Mouse (Mus musculus) heart, embryonic 15.5 days (tissue): ENCODE results near the gene Hivep3. TPM values are rescaled to one million over a fixed set of nuclear protein-coding genes. Genes with fewer than 3 reads are reported as not detected.

ENCODE experiments used
- ATAC-seq: fragments of 200-750 bp; cut with Nextera tagmentation; replicated peaks from 2 replicates; pipeline ENCODE4 v1.8.0; 2017; ENCODE audit warnings: low read depth, moderate TSS enrichment; ENCODE audit not compliant: insufficient number of reproducible peaks, insufficient read depth, low FRiP score
- H3K27ac ChIP-seq: fragments of 300-500 bp; sonication (generic); 2 replicates; pipeline ENCODE4 v1.5.1; 2015; ENCODE audit warnings: mild to moderate bottlenecking, inconsistent platforms
- H3K27me3 ChIP-seq: fragments of 300-500 bp; sonication (generic); 2 replicates; pipeline ENCODE4 v1.6.1; 2015; ENCODE audit warnings: inconsistent platforms
- H3K36me3 ChIP-seq: fragments of 300-500 bp; sonication (generic); 2 replicates; pipeline ENCODE4 v1.6.1; 2015; ENCODE audit warnings: mild to moderate bottlenecking, inconsistent platforms
- H3K4me1 ChIP-seq: fragments of 300-500 bp; sonication (generic); replicated peaks from 2 replicates; pipeline ENCODE4 v1.6.1; 2015; ENCODE audit warnings: inconsistent platforms
- H3K4me2 ChIP-seq: fragments of 300-500 bp; sonication (generic); 2 replicates; pipeline ENCODE4 v1.6.1; 2015; ENCODE audit warnings: inconsistent platforms, mild to moderate bottlenecking, moderate library complexity
- H3K4me3 ChIP-seq: fragments of 300-500 bp; sonication (generic); 2 replicates; pipeline ENCODE4 v1.5.1; 2015; ENCODE audit warnings: mild to moderate bottlenecking, inconsistent platforms
- H3K9ac ChIP-seq: fragments of 300-500 bp; sonication (generic); 2 replicates; pipeline ENCODE4 v1.6.1; 2015; ENCODE audit warnings: mild to moderate bottlenecking, inconsistent platforms
- H3K9me3 ChIP-seq: fragments of 300-500 bp; sonication (generic); replicated peaks from 2 replicates; pipeline ENCODE4 v1.6.1; 2016; ENCODE audit warnings: inconsistent platforms
- WGBS: fragments of 180-500 bp; shearing (Covaris S2); methylation state at CpG from one replicate; pipeline ENCODE4 v1.1.7; 2015; ENCODE audit warnings: mixed read lengths; 5-methylcytosine and 5-hydroxymethylcytosine counted together
- polyA plus RNA-seq: library from polyadenylated mRNA; unstranded; fragments of >200 nt; fragmentation: Nextera tagmentation; extraction: Ambion mirVana; gene quantifications from 2 replicates; pipeline ENCODE4 v1.2.1, GENCODE M21; 2015

Hivep3 gene
- polyA plus RNA-seq, 1 experiment from 2014 or later, result 6.7 TPM

DNA sequence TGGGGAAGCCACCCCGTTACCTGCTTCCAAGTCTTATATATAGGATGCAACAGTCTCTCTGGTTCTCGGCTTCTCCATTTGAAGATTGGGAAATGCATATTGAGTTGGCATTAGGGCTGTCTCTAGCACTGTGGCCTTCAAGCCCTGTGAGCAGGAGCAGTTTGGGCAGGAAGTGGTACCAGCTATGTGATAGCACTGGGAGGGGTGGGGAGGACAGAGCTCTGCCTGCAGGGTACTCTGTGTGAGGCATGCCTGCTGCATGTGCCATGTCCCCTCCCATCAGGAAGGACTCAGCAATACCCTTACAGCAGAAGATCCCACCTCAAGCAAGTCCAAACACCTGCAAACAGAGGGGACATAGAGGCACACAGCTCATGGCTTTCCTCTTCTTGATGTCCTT, 142.0 kb downstream of the Hivep3 start:
- Histone ChIP-seq H3K9me3 (no peaks in the 10 kb centered on the region), H3K27me3 (0 out of 2 replicates have a peak, but pooled peaks cover 2% of the 10 kb centered on the region), H3K27ac (no peak overlapping the region), H3K9ac (no peak overlapping the region), H3K4me2 (no peak overlapping the region), H3K4me3 (no peak overlapping the region), H3K36me3 (no peaks in the 10 kb centered on the region), H3K4me1 (0 out of 2 replicates have a peak, but pooled peaks cover under 1% of the 10 kb centered on the region)
- no peak for ATAC-seq
- WGBS, result 86% methylated on average over 2 of the region's 2 CpGs

DNA sequence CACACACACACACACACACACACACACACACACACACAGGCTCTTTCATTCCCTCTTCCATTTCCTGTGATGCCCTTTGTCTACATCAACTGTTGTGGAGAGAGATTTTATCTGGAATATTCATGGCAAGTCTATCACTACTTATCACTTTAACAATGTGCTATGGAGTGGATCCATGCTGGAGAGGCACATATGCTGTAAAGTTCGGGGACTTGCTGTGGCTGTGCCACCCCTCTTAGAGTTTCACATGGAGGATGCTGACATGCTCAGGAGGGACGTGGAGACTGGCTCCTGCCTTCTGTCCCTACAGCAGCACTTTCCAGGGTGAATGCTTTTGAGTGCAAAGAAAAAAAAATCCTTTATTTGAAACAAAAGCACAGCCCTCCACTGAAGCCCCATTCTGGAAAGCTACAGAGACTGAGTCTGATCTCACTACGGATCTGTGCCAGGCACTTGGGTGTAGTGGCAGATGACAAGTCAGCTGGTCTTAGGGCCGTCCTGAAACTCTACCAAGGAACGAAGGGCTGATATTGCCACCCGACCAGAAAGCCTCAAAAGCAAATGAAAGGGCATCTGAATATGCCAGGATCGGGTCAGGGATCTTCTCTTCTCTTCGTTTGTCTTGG, 143.1 kb downstream of the Hivep3 start:
- H3K9me3 ChIP-seq, result no peaks in the 10 kb centered on the region
- H3K4me3 ChIP-seq, result no peak overlapping the region
- ATAC-seq, result no peak
- no peaks in the 10 kb centered on the region for H3K27me3 ChIP-seq
- no peaks in the 10 kb centered on the region for H3K4me1 ChIP-seq
- no peak overlapping the region for H3K4me2 ChIP-seq
- H3K27ac ChIP-seq, result no peak overlapping the region
- 65% methylated on average over 8 of the region's 8 CpGs for WGBS
- H3K9ac ChIP-seq, result no peak overlapping the region
- H3K36me3 ChIP-seq, result no peaks in the 10 kb centered on the region

DNA sequence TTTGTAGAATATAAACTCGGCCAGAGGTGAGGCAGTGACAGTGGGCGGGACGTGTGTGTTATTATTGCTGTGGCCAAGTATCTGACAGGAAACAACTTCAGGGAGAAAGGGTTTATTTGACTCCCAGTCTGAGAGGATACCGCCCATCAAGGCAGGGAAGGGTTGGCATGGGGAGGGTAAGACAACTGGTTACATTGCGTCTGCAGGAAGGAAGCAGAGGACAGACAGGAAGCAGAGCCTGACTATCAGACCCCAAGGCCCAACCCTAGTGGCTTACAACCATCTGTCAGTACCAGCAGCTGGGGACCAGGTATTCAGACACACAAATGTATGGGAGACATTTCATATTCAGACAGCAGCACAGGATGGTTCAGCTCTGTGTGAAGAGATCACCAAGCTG, 144.6 kb downstream of the Hivep3 start:
- Histone ChIP-seq H3K27me3 (no peaks in the 10 kb centered on the region), H3K4me2 (no peak overlapping the region), H3K27ac (no peak overlapping the region), H3K9ac (no peak overlapping the region), H3K36me3 (no peaks in the 10 kb centered on the region), H3K9me3 (no peaks in the 10 kb centered on the region), H3K4me3 (no peak overlapping the region), H3K4me1 (0 out of 2 replicates have a peak, but pooled peaks cover 3% of the 10 kb centered on the region)
- WGBS, result 67% methylated on average over 5 of the region's 5 CpGs
- ATAC-seq, result no peak

DNA sequence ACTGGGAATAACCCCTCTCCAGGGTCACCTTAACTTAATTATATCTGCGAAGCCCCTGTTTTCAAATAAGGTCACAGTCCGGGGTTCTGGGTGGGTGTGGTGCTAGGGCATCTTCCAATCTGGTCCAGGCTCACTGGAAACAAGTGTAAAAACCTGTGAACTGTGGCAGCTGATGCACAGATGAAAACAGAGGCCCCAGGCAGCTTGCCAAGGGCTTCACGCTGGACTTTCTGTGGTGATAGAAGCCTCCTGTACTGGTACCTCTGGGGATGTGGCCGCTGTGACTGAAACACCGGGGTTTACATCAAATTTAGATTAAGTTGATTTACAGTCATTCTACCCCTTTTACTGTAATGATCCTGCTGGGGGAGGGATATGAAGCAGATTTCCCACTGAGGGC, 146.1 kb downstream of the Hivep3 start:
- Histone ChIP-seq H3K27me3 (no peaks in the 10 kb centered on the region), H3K27ac (no peak overlapping the region)
- WGBS, result 65% methylated on average over 5 of the region's 5 CpGs

DNA sequence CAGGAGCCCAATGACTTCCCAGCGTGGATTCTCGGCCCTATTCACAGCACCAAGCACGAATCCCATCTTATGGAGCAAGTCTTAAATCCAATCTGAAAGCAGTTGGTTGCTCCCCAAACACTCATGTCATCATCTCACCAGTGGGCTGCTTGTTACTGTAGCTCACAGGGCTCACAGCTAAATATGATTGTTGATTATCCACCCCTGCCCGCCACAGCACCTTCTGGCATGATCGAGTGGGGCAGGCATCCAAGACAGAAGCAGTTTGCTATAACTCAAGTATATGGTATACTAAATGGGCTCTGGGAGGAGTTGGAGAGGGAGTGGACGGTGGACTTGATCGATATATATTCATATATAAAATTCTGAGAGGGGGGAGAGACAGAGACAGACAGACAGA, 146.7 kb downstream of the Hivep3 start:
- Histone ChIP-seq H3K4me2 (no peak overlapping the region), H3K4me1 (0 out of 2 replicates have a peak, but pooled peaks cover 3% of the 10 kb centered on the region), H3K27me3 (no peaks in the 10 kb centered on the region), H3K4me3 (no peak overlapping the region), H3K9me3 (no peaks in the 10 kb centered on the region), H3K36me3 (no peaks in the 10 kb centered on the region), H3K9ac (no peak overlapping the region), H3K27ac (no peak overlapping the region)
- WGBS, result 88% methylated on average over 7 of the region's 7 CpGs
- ATAC-seq, result no peak

More for the DNA sequence above, 146.1 kb downstream of the Hivep3 start:
- Histone ChIP-seq H3K4me2 (no peak overlapping the region), H3K9me3 (no peaks in the 10 kb centered on the region), H3K36me3 (no peaks in the 10 kb centered on the region), H3K4me1 (0 out of 2 replicates have a peak, but pooled peaks cover 3% of the 10 kb centered on the region), H3K9ac (no peak overlapping the region), H3K4me3 (no peak overlapping the region)
- no peak for ATAC-seq

DNA sequence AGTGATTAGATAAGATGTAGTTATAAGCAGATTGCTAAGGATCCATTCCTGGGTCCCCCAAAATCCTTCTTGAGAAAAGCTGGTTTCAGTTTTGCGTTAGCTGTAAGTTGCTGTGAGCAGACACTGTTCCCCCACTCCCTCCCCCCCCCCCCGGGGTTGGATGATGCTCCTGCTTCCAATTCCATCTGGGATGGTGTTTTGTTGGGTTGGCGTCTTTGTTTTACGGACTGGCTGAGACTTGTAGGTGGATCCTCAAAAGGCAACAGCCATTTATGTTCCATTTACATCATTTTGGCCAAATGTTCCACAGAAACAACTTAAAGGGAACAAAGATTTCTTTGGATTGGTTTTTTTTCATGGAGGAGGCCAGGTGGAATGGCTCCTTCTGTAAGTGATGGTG, 147.7 kb downstream of the Hivep3 start:
- H3K4me1 ChIP-seq, result 0 out of 2 replicates have a peak, but pooled peaks cover 3% of the 10 kb centered on the region
- no peak overlapping the region for H3K9ac ChIP-seq
- no peak overlapping the region for H3K4me3 ChIP-seq
- no peak overlapping the region for H3K4me2 ChIP-seq
- no peaks in the 10 kb centered on the region for H3K27me3 ChIP-seq
- no peaks in the 10 kb centered on the region for H3K36me3 ChIP-seq
- H3K9me3 ChIP-seq, result no peaks in the 10 kb centered on the region
- no peak for ATAC-seq
- no peak overlapping the region for H3K27ac ChIP-seq
- WGBS, result 77% methylated on average over 4 of the region's 4 CpGs

DNA sequence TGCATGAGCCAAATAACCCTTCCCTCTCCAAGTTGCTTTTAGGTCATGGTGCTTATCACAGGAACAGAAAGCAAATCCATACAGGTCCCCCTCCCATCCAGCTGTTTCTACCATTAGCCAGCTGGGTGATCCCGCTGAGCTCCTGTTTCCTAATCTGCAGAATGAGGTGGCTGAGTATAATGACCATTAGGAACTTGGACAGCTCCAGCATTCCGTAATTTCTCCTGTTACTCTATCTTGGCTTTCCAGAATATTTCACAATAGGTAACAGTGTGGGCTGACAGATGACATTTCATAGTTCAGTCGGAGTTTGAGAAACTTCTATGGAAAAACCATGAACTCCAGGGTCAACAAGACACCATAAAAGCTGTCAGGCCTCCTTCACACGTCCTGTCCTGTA, 148.8 kb downstream of the Hivep3 start:
- Histone ChIP-seq H3K9me3 (no peaks in the 10 kb centered on the region), H3K27me3 (no peaks in the 10 kb centered on the region)

DNA sequence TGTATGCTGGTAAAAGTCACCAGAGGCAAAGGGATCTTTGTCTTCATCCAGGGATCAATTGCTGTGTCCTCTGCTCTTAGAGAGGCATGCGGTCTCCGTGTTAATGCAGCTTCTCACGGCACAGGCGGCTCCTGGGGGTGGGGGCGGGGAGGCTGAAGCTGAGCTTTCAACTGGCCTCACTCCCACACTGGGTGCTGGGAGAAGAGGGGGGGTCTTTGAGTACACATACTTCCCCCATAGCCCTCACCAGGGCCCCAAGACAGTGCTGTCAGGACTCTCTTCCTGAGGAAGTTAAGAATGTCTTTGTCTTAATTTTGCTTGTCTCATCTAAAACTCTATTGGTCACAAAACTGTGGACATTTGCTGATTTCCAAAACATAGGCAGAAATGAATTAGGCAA, 149.2 kb downstream of the Hivep3 start:
- 46% methylated on average over 5 of the region's 5 CpGs for WGBS
- H3K9me3 ChIP-seq, result no peaks in the 10 kb centered on the region
- no peaks in the 10 kb centered on the region for H3K27me3 ChIP-seq
- no peak overlapping the region for H3K9ac ChIP-seq
- ATAC-seq, result no peak
- no peak overlapping the region for H3K4me2 ChIP-seq
- H3K36me3 ChIP-seq, result no peaks in the 10 kb centered on the region
- H3K4me1 ChIP-seq, result 0 out of 2 replicates have a peak, but pooled peaks cover 3% of the 10 kb centered on the region
- H3K27ac ChIP-seq, result no peak overlapping the region
- no peak overlapping the region for H3K4me3 ChIP-seq

More for the DNA sequence above, 148.8 kb downstream of the Hivep3 start:
- ATAC-seq, result no peak
- WGBS, result 29% methylated on average over 4 of the region's 4 CpGs
- H3K4me2 ChIP-seq, result no peak overlapping the region
- H3K27ac ChIP-seq, result no peak overlapping the region
- H3K4me1 ChIP-seq, result 0 out of 2 replicates have a peak, but pooled peaks cover 3% of the 10 kb centered on the region
- H3K9ac ChIP-seq, result no peak overlapping the region
- H3K36me3 ChIP-seq, result no peaks in the 10 kb centered on the region
- no peak overlapping the region for H3K4me3 ChIP-seq

DNA sequence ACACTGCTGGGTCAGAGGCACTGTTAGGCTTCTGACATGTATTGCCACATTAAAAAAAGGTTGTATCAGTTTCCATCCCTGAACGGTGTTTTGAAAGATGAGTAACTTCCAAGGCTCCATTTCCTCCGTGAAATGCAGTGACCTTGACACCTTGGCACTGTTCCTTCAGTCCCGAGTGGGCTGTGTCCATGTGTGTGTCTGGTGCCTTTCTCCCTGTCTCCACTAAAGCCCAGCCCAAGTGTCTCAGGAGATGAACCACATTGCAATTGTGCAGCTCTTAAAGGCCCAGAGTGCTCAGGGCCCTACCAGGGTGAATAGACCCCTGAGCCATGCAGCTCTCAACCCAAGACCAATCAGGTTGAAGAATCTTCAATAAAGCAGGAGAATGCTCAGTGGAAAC, 153.0 kb downstream of the Hivep3 start:
- WGBS, result 36% methylated on average over 3 of the region's 3 CpGs
- Histone ChIP-seq H3K4me1 (0 out of 2 replicates have a peak, but pooled peaks cover 3% of the 10 kb centered on the region), H3K4me3 (no peak overlapping the region), H3K4me2 (no peak overlapping the region), H3K27me3 (no peaks in the 10 kb centered on the region), H3K27ac (no peak overlapping the region), H3K9ac (no peak overlapping the region), H3K36me3 (no peaks in the 10 kb centered on the region), H3K9me3 (no peaks in the 10 kb centered on the region)
- ATAC-seq, result no peak

DNA sequence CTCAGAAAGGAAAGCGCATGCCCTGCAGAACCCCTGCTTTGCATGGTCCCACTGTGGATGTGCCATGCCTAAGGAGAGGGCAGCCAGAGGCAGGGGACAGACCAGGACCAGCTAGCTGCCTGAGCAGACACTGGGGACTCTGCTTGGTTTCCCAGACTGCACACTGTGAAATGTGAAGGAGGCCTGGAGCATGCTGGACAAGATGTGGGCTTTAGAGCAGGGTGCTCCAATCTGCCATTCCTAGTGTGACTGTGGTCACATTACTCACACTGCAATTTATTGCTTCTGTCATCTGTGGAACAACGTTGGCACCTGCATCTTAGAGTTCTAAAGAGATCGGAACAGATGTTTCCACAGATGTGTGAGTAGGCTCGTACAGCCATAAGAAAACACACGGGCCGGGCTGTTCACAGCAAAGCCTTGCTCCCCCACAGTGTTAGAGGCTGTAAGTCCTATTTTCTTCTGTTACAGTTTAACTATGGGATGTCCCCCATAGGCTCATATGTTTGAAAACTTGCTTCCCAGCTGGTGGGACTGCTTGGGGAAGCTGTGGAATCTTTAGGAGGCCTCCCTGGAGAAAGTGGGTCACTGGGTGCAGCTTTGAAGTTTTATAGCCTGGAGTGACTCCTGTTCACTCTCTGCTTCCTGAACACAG, 154.1 kb downstream of the Hivep3 start:
- Histone ChIP-seq H3K4me1 (0 out of 2 replicates have a peak, but pooled peaks cover 3% of the 10 kb centered on the region), H3K4me2 (no peak overlapping the region), H3K36me3 (no peaks in the 10 kb centered on the region), H3K4me3 (no peak overlapping the region), H3K27me3 (no peaks in the 10 kb centered on the region), H3K9ac (no peak overlapping the region), H3K27ac (no peak overlapping the region), H3K9me3 (no peaks in the 10 kb centered on the region)
- WGBS, result 78% methylated on average over 6 of the region's 6 CpGs
- ATAC-seq, result no peak

DNA sequence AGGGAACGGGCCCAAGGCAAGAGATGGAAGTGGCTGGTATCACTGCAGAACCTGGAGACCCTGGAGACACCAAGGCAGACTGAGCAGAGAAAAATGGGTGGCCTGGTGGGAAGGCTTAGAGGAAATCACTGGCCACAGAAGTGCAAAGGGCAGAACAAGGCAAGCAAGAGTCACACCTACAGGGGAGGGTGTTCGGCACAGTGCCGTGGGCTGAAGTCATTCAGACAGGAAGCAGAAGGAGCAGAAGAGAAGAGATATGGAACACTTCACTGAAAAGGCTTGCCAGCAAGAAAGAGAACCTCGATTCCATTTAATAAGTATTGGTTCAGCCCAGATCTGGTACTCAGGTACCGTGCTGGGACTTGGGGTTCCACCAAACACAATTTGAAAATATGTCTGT, 156.2 kb downstream of the Hivep3 start:
- Histone ChIP-seq H3K9me3 (no peaks in the 10 kb centered on the region), H3K36me3 (no peaks in the 10 kb centered on the region), H3K27ac (no peak overlapping the region), H3K4me1 (no peaks in the 10 kb centered on the region), H3K4me3 (no peak overlapping the region), H3K9ac (no peak overlapping the region), H3K27me3 (no peaks in the 10 kb centered on the region), H3K4me2 (no peak overlapping the region)
- no peak for ATAC-seq
- WGBS, result 49% methylated on average over 5 of the region's 5 CpGs
